Mouse (Mus musculus) ES-E14 (cell line): Measurements from ENCODE around the gene Dlg2. TPM values are rescaled to one million over a fixed set of nuclear protein-coding genes. Genes with fewer than 3 reads are reported as not detected.

ENCODE experiments used
- DNase-seq: peaks from one replicate; pipeline ENCODE4 v3.0.0-alpha.2; 2013; ENCODE audit warnings: low read depth, low spot score
- H3K27ac ChIP-seq: 2 replicates; pipeline ENCODE4 v1.5.1; 2012; ENCODE audit warnings: low read depth, mild to moderate bottlenecking, low read length, moderate library complexity, mixed read lengths; ENCODE audit not compliant: poor library complexity, insufficient read depth, severe bottlenecking
- H3K36me3 ChIP-seq: 2 replicates; pipeline ENCODE4 v1.6.1; 2012; ENCODE audit warnings: mild to moderate bottlenecking, low read length, moderate library complexity, mixed read lengths; ENCODE audit not compliant: control insufficient read depth, poor library complexity, insufficient read depth, severe bottlenecking
- H3K4me1 ChIP-seq, 2 experiments: fragments of 150-350 bp in 1 of 2; sonication (generic) in 1 of 2; 2 replicates each; pipeline ENCODE4 v1.6.1; 2012; ENCODE audit warnings: low read length in 2 of 2, mild to moderate bottlenecking in 1 of 2, mixed read lengths in 1 of 2; ENCODE audit not compliant: control insufficient read depth in 2 of 2, insufficient read depth in 2 of 2, poor library complexity in 1 of 2
- H3K4me3 ChIP-seq, 2 experiments: fragments of 150-350 bp in 1 of 2; sonication (generic) in 1 of 2; 2 replicates each; pipeline ENCODE4 v1.5.1; 2012; ENCODE audit warnings: low read length in 2 of 2, low read depth in 1 of 2, mild to moderate bottlenecking in 1 of 2, mixed read lengths in 1 of 2; ENCODE audit not compliant: insufficient read depth in 1 of 2, poor library complexity in 1 of 2, severe bottlenecking in 1 of 2
- H3K9ac ChIP-seq: 2 replicates; pipeline ENCODE4 v1.6.1; 2012; ENCODE audit warnings: low read depth, mild to moderate bottlenecking, low read length, mixed read lengths; ENCODE audit not compliant: poor library complexity, insufficient read depth, severe bottlenecking
- H3K9me3 ChIP-seq: fragments of 150-350 bp; sonication (generic); 2 replicates; pipeline ENCODE4 v1.6.1; 2012; ENCODE audit warnings: low read depth, mild to moderate bottlenecking, low read length; ENCODE audit not compliant: control insufficient read depth, insufficient read depth
- CHD2 ChIP-seq: IDR thresholded peaks from 2 replicates; pipeline ENCODE4 v1.6.1; 2014; ENCODE audit warnings: mild to moderate bottlenecking, low read depth, low read length, inconsistent platforms
- HCFC1 ChIP-seq: IDR thresholded peaks from 2 replicates; pipeline ENCODE4 v1.6.1; 2012; ENCODE audit warnings: low read length, inconsistent platforms, borderline replicate concordance; ENCODE audit not compliant: insufficient read depth
- MAFK ChIP-seq: IDR thresholded peaks from 2 replicates; pipeline ENCODE4 v1.6.1; 2014; ENCODE audit warnings: mild to moderate bottlenecking, low read depth, low read length, inconsistent platforms; ENCODE audit not compliant: insufficient read depth
- ZC3H11A ChIP-seq: IDR thresholded peaks from 2 replicates; pipeline ENCODE4 v1.6.1; 2012; ENCODE audit warnings: low read depth, mild to moderate bottlenecking, inconsistent platforms, low read length, borderline replicate concordance
- ZNF384 ChIP-seq: IDR thresholded peaks from 2 replicates; pipeline ENCODE4 v1.6.1; 2012; ENCODE audit warnings: low read depth, low read length, inconsistent platforms
- in situ Hi-C, 2 experiments: fragments of 600-800 bp; cut with MboI; formaldehyde crosslinking; loops; one replicate each; pipeline ENCODE4 v1.15.1; 2025; ENCODE audit warnings: low sequenced_read_pairs in 2 of 2, inconsistent platforms in 1 of 2; ENCODE audit not compliant: unreplicated experiment in 2 of 2
- total RNA-seq: library from RNA; depleted of rRNA; stranded (reverse); fragments of 300-350 nt; gene quantifications from 2 replicates; pipeline ENCODE4 v1.2.3, GENCODE M21; 2012

Dlg2 gene
- total RNA-seq, 1 experiment = 0.13 TPM

- TF ChIP-seq ZNF384 (no peak), CHD2 (no peak), ZC3H11A (no peak), HCFC1 (no peak)
- Histone ChIP-seq H3K9ac (no peak overlapping the region), H3K27ac (no peak overlapping the region), H3K4me1 (no peaks in the 10 kb centered on the region), H3K36me3 (no peaks in the 10 kb centered on the region), H3K4me3 (no peak overlapping the region), H3K9me3 (no peaks in the 10 kb centered on the region)
- in situ Hi-C loops = no loop called here
- DNase-seq = no peak
Observed at GRCm38 (mm10) chr7:91288324-91288723, 811.9 kb downstream of the Dlg2 start.

- Histone ChIP-seq H3K9me3 (no peaks in the 10 kb centered on the region), H3K9ac (no peak overlapping the region), H3K4me1 (no peaks in the 10 kb centered on the region), H3K36me3 (no peaks in the 10 kb centered on the region), H3K4me3 (no peak overlapping the region), H3K27ac (no peak overlapping the region)
- no peak for DNase-seq
- in situ Hi-C loops = no loop called here
- TF ChIP-seq ZC3H11A (no peak), MAFK (no peak), ZNF384 (no peak), HCFC1 (no peak), CHD2 (no peak)
Observed at GRCm38 (mm10) chr7:91296127-91296526, 819.7 kb downstream of the Dlg2 start.

DNA sequence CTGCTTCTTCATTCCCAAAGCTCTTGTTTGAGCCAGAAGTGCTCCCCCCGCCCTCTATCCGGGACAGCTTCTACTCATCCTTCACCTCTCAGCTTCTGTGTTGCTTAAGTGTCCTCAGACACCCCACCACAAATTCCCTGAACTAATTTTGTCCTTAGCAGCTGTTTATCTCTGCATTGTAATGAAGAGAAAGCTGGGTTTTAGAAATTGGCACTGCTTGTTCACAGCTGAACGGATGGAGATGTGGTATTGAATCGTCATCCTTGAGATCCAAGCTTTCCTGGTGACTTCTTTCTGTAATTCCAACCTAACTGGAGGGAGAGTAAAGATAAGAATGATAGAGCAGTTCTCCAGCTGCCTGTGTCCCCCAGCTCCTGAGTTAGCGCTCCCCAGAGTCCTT, 834.7 kb downstream of the Dlg2 start:
- H3K4me1 ChIP-seq = no peaks in the 10 kb centered on the region
- in situ Hi-C loops = no loop called here
- DNase-seq = no peak
- H3K27ac ChIP-seq = no peak overlapping the region
- H3K4me3 ChIP-seq = no peak overlapping the region
- TF ChIP-seq ZNF384 (no peak), ZC3H11A (no peak), CHD2 (no peak), HCFC1 (no peak), MAFK (no peak)
- H3K36me3 ChIP-seq = no peaks in the 10 kb centered on the region
- H3K9ac ChIP-seq = no peak overlapping the region
- H3K9me3 ChIP-seq = no peaks in the 10 kb centered on the region

DNA sequence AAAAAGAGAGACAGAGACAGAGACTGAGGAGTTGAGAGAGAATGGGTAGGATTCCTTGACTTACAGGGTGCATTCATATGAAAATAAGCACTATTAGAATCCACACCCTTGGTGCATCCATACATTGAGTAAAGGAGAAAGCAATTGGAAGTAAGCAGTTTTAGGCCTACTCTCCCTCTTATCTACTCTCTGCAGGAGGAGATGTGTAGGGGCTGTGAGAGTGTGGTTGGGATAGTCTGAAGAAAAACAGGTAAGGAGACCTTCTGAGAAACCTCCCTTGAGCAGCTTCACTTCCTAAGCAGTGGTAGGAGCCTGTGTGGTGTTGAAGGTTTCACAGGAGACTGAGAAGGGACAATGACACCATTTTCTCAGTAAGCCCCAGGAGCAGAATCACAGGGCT, 868.6 kb downstream of the Dlg2 start:
- peaks cover 0 to 2% of the 10 kb centered on the region in 2 experiments; a peak in 1 of 4 replicates for H3K4me1 ChIP-seq
- DNase-seq = no peak
- H3K9me3 ChIP-seq = no peaks in the 10 kb centered on the region
- in situ Hi-C loops = no loop called here
- H3K4me3 ChIP-seq = no peak overlapping the region
- TF ChIP-seq ZC3H11A = no peak
- no peak for TF ChIP-seq MAFK
- TF ChIP-seq ZNF384 = no peak
- no peak for TF ChIP-seq HCFC1
- no peak for TF ChIP-seq CHD2
- H3K9ac ChIP-seq = no peak overlapping the region
- H3K27ac ChIP-seq = no peak overlapping the region
- H3K36me3 ChIP-seq = no peaks in the 10 kb centered on the region

- no peak for DNase-seq
- no peak for TF ChIP-seq HCFC1
- no peak for TF ChIP-seq ZC3H11A
- no peak for TF ChIP-seq MAFK
- no peak for TF ChIP-seq CHD2
- TF ChIP-seq ZNF384 = no peak
- no peaks in the 10 kb centered on the region for H3K36me3 ChIP-seq
- no peak overlapping the region for H3K27ac ChIP-seq
- no peaks in the 10 kb centered on the region for H3K9me3 ChIP-seq
- no peaks in the 10 kb centered on the region for H3K4me1 ChIP-seq
- in situ Hi-C loops = no loop called here
- H3K9ac ChIP-seq = no peak overlapping the region
- H3K4me3 ChIP-seq = no peak overlapping the region
Observed at GRCm38 (mm10) chr7:91369821-91370321, 893.4 kb downstream of the Dlg2 start.
